In the genomic region with DNA sequence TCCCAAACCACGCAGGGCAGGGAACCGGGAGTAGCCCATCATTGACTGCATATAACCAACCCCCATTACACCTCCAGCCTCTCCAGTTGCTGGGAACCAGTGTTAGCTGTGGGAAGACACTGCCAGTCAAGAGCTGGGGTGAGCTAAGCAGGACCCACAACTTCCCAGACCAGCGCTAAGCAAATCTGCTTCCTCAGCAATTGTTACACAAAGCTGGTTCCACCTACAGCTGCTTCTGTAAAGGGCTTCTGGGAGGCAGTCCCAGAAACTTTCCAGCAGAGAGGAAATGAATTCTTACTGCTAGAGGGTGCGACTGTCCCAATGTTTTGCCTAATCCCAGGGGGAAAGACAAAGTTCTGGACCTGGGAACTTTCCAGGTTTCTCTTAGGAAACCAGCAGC, we compare ENCODE assay signal across 27 mouse cellular contexts. TPM values are rescaled to one million over a fixed set of nuclear protein-coding genes. Genes with fewer than 3 reads are reported as not detected.
DNase-seq lines count a peak whose midpoint lies in the region; ATAC-seq and TF ChIP-seq lines count a peak whose summit lies in the region.
"Had no signal": no experiment of that assay in that cellular context is flagged by ENCODE, and none has a peak within 500 bp of the region (broad histone marks: within the 10 kb centered on the region; RNA-seq: fewer than 3 reads in every experiment).

No protein-coding gene starts in this region.

- no peak for TF ChIP-seq POLR2A in CH12.LX (IDR thresholded peaks at IDR 0.05; ENCODE audit: low read depth, low read length)

- TF ChIP-seq CTCF in CH12.LX (conservative IDR thresholded peaks at IDR 0.05 in 1 of 2, IDR thresholded peaks at IDR 0.05 in 1 of 2; ENCODE audit: low read depth in 2 of 2, low read length in 2 of 2): no peak

- H3K9me3 ChIP-seq in CH12.LX (replicated peaks; ENCODE audit: low read length): no peaks in the 10 kb centered on the region
- H3K9me3 ChIP-seq: embryonic facial prominence, embryonic 13.5 days; embryonic facial prominence, embryonic 15.5 days; forebrain, embryonic 10.5 days; forebrain, embryonic 12.5 days; G1E had no signal

- peak; percentile 93 for ATAC-seq in frontal cortex, adult (ENCODE audit: low TSS enrichment)
- ATAC-seq: activated CD4-positive, CD25-positive, alpha-beta regulatory T cell, adult 4 months; CD4-positive, CD25-positive, alpha-beta regulatory T cell, adult 4 months; forebrain, embryonic 14.5 days; forebrain, embryonic 16.5 days; Patski had no signal

- H3K4me3 ChIP-seq in CH12.LX (replicated peaks in 1 of 3; ENCODE audit: low read depth in 2 of 3, low read length in 2 of 3, poor library complexity in 1 of 3): no peak overlapping the region
- H3K4me3 ChIP-seq: embryonic facial prominence, embryonic 13.5 days; embryonic facial prominence, embryonic 15.5 days; erythroblast, embryonic 14.5 days; forebrain, embryonic 10.5 days; forebrain, embryonic 12.5 days had no signal

- no peak overlapping the region for H3K27ac ChIP-seq in CH12.LX (ENCODE audit: insufficient read depth, low read depth)
- H3K27ac ChIP-seq: embryonic facial prominence, embryonic 13.5 days; embryonic facial prominence, embryonic 15.5 days; forebrain, embryonic 10.5 days; forebrain, embryonic 12.5 days had no signal

- H3K79me2 ChIP-seq in CH12.LX (replicated peaks; ENCODE audit: control insufficient read depth, extremely low read depth, insufficient read depth, poor library complexity, severe bottlenecking): no peaks in the 10 kb centered on the region

- no peak for TF ChIP-seq EP300 in CH12.LX (IDR thresholded peaks at IDR 0.05; ENCODE audit: low read length)

- dilution Hi-C loops in CH12.LX (cut with MboI; ENCODE audit: extremely low pct_ligation_motif_present, extremely low pct_unique_long_range_greater_than_20kb, low sequenced_read_pairs): no loop called here

- no peak for TF ChIP-seq RAD21 in CH12.LX (IDR thresholded peaks at IDR 0.05; ENCODE audit: low read depth, low read length)

- H3K27me3 ChIP-seq in CH12.LX (replicated peaks): no peaks in the 10 kb centered on the region
- H3K27me3 ChIP-seq: embryonic facial prominence, embryonic 13.5 days; embryonic facial prominence, embryonic 15.5 days; forebrain, embryonic 12.5 days had no signal

- in situ Hi-C loops in CH12.LX (cut with MboI; ENCODE audit: low pct_ligation_motif_present, low pct_unique_long_range_greater_than_20kb, low sequenced_read_pairs): no loop called here

- no peaks in the 10 kb centered on the region for H3K36me3 ChIP-seq in CH12.LX (replicated peaks in 1 of 2; ENCODE audit: control insufficient read depth in 1 of 2, insufficient read depth in 1 of 2, low read length in 1 of 2)
- H3K36me3 ChIP-seq: embryonic facial prominence, embryonic 13.5 days; embryonic facial prominence, embryonic 15.5 days; forebrain, embryonic 10.5 days; forebrain, embryonic 12.5 days; G1E had no signal

- peaks cover 11 to 20% of the 10 kb centered on the region in 2 experiments for H3K4me1 ChIP-seq in CH12.LX (ENCODE audit: control insufficient read depth in 1 of 2, insufficient read depth in 2 of 2)
- H3K4me1 ChIP-seq: embryonic facial prominence, embryonic 13.5 days; embryonic facial prominence, embryonic 15.5 days; forebrain, embryonic 12.5 days had no signal

- H3K9ac ChIP-seq in CH12.LX (ENCODE audit: insufficient read depth, low read depth): no peak overlapping the region
- H3K9ac ChIP-seq: embryonic facial prominence, embryonic 13.5 days; embryonic facial prominence, embryonic 15.5 days; forebrain, embryonic 12.5 days had no signal

- H3K4me2 ChIP-seq in CH12.LX (ENCODE audit: insufficient read depth, low read depth, poor library complexity, severe bottlenecking): no peak overlapping the region
- H3K4me2 ChIP-seq: embryonic facial prominence, embryonic 13.5 days; embryonic facial prominence, embryonic 15.5 days; forebrain, embryonic 12.5 days had no signal

- no peak for DNase-seq in frontal cortex, postnatal 25 days (ENCODE audit: low spot score in 2 of 2)
- DNase-seq in CH12.LX (ENCODE audit: extremely low read depth): no peak
- peak; percentile 35 for DNase-seq in brain, adult 2 months (ENCODE audit: low read depth, low spot score)
- no peak for DNase-seq in adrenal gland, postnatal 4 days (ENCODE audit: low spot score in 2 of 2)
- DNase-seq: adrenal gland, adult 8-10 months; adrenal gland, postnatal 14 days; adrenal gland, postnatal 36 days; B cell, adult 2 months; cerebellum, adult 18-20 months; cerebellum, adult 8-10 months; cerebellum, adult 9-11 months; embryo, embryonic 11 days had no signal

TF ChIP-seq in CH12.LX, 34 proteins besides CTCF, POLR2A, EP300 and RAD21:
- no peak for TF ChIP-seq ZC3H11A (IDR thresholded peaks at IDR 0.05; ENCODE audit: low read depth, low read length)
- no peak for TF ChIP-seq MEF2A (IDR thresholded peaks at IDR 0.05; ENCODE audit: borderline replicate concordance, low read depth, low read length)
- TF ChIP-seq MAFK (IDR thresholded peaks at IDR 0.05; ENCODE audit: insufficient replicate concordance, low read length): peak; percentile 52; the same call in 1 of the 2 replicates

RNA-seq across cellular contexts. Expression of a gene that starts 22.2 kb away (rescaled TPM):
- total RNA-seq in CH12.LX (2012; rRNA removed) (not detected in 2 replicates), CH12.LX (2014; rRNA removed) (not detected in 2 replicates)
- not detected in 2 replicates for polyA plus RNA-seq in CH12.LX (2012; ENCODE audit: insufficient read length, low read depth)
- not detected for total RNA-seq in adrenal gland, postnatal 4 days (2021)
- total RNA-seq: adrenal gland, adult 18-20 months; adrenal gland, adult 8-10 months; adrenal gland, postnatal 14 days; adrenal gland, postnatal 36 days; common myeloid progenitor, adult 5-6 weeks had no signal
- polyA plus RNA-seq: CD4-positive, CD25-positive, alpha-beta regulatory T cell, adult 4 months; embryonic facial prominence, embryonic 11.5 days; embryonic facial prominence, embryonic 13.5 days; embryonic facial prominence, embryonic 15.5 days; erythroblast, embryonic 14.5 days; forebrain, embryonic 10.5 days; forebrain, embryonic 12.5 days; forebrain, embryonic 14.5 days; forebrain, embryonic 16.5 days; G1E; Patski had no signal

RNA-seq across cellular contexts. Expression of a gene that starts 25.6 kb away (rescaled TPM):
- total RNA-seq in CH12.LX (2012; rRNA removed): 0.13 TPM in 1 of 2 replicates, not detected in the other
- not detected in 2 replicates for total RNA-seq in CH12.LX (2014; rRNA removed)
- not detected in 2 replicates for polyA plus RNA-seq in CH12.LX (2012; ENCODE audit: insufficient read length, low read depth)
- total RNA-seq in adrenal gland, postnatal 4 days (2021): not detected
- total RNA-seq: adrenal gland, adult 18-20 months; adrenal gland, adult 8-10 months; adrenal gland, postnatal 36 days; G1E had no signal
- polyA plus RNA-seq: embryonic facial prominence, embryonic 11.5 days; embryonic facial prominence, embryonic 13.5 days; erythroblast, embryonic 14.5 days; forebrain, embryonic 10.5 days; forebrain, embryonic 12.5 days; forebrain, embryonic 16.5 days; G1E had no signal
